Mouse (Mus musculus) liver, embryonic 11.5 days (tissue): Measurements from ENCODE around the gene Cdan1. TPM values are rescaled to one million over a fixed set of nuclear protein-coding genes. Genes with fewer than 3 reads are reported as not detected.

Experiments
- ATAC-seq: fragments of 200-750 bp; cut with Nextera tagmentation; replicated peaks from 2 replicates; pipeline ENCODE4 v1.8.0; 2017; ENCODE audit warnings: moderate number of reproducible peaks, mild to moderate bottlenecking, moderate TSS enrichment, moderate library complexity; ENCODE audit not compliant: low FRiP score
- DNase-seq: peaks from one replicate; pipeline ENCODE4 v3.0.0-alpha.2; 2017; ENCODE audit warnings: low spot score
- H3K27ac ChIP-seq: fragments of 300-500 bp; sonication (generic); 2 replicates; pipeline ENCODE4 v1.5.1; 2014; ENCODE audit warnings: mild to moderate bottlenecking, low read depth, low read length, control low read depth
- H3K27me3 ChIP-seq: fragments of 300-500 bp; sonication (generic); replicated peaks from 2 replicates; pipeline ENCODE4 v1.6.1; 2014; ENCODE audit warnings: low read length, mixed read lengths; ENCODE audit not compliant: control insufficient read depth, insufficient read depth
- H3K36me3 ChIP-seq: fragments of 300-500 bp; sonication (generic); 2 replicates; pipeline ENCODE4 v1.6.1; 2014; ENCODE audit warnings: mild to moderate bottlenecking, low read length, moderate library complexity, mixed read lengths; ENCODE audit not compliant: control insufficient read depth, insufficient read depth
- H3K4me1 ChIP-seq: fragments of 300-500 bp; sonication (generic); replicated peaks from 2 replicates; pipeline ENCODE4 v1.6.1; 2014; ENCODE audit warnings: low read length, mixed read lengths; ENCODE audit not compliant: control insufficient read depth, insufficient read depth
- H3K4me2 ChIP-seq: fragments of 300-500 bp; sonication (generic); 2 replicates; pipeline ENCODE4 v1.6.1; 2014; ENCODE audit warnings: mild to moderate bottlenecking, control low read depth, moderate library complexity
- H3K4me3 ChIP-seq: fragments of 300-500 bp; sonication (generic); 2 replicates; pipeline ENCODE4 v1.5.1; 2014; ENCODE audit warnings: low read depth, low read length, control low read depth
- H3K9ac ChIP-seq: fragments of 300-500 bp; sonication (generic); 2 replicates; pipeline ENCODE4 v1.6.1; 2014; ENCODE audit warnings: low read depth, low read length, control low read depth
- H3K9me3 ChIP-seq: fragments of 300-500 bp; sonication (generic); 2 replicates; pipeline ENCODE4 v1.6.1; 2016; ENCODE audit warnings: low read length, inconsistent platforms, mixed read lengths; ENCODE audit not compliant: control insufficient read depth
- WGBS: fragments of 180-500 bp; shearing (Covaris S2); extraction: QIAGEN DNeasy Blood & Tissue Kit; methylation state at CpG from one replicate; pipeline ENCODE4 v1.1.7; 2014; 5-methylcytosine and 5-hydroxymethylcytosine counted together
- polyA plus RNA-seq: library from polyadenylated mRNA; unstranded; fragments of >200 nt; fragmentation: Nextera tagmentation; extraction: Ambion mirVana; gene quantifications from 2 replicates; pipeline ENCODE4 v1.2.1, GENCODE M21; 2014

Cdan1 gene
- polyA plus RNA-seq, 1 experiment from 2014 or later: 9.3 TPM

DNA sequence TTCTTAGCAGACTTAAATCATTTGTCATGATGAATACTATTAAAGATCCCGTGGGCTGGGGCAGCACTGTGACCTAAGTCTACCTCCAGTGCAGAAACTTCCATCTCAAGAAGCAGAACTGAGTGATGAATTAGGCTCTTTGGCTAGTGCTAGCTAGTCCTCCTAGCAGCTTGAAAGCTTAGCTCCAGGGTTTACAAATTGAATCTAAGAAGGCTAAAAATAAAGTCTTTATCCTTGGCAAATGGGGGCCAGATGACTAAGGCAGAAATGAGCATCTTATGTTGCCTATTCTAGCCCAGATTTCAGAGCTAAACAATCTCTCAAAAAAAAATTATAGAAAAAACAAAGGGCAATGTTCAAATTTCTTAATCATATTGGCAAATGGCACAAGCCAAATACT, 10.8 kb upstream of the Cdan1 start:
- peaks cover 11% of the 10 kb centered on the region; the same call in 1 of the 2 replicates for H3K36me3 ChIP-seq
- H3K4me1 ChIP-seq: no peaks in the 10 kb centered on the region
- 75% methylated on average over 1 of the region's 1 CpGs for WGBS
- no peak overlapping the region for H3K4me3 ChIP-seq
- no peak overlapping the region for H3K4me2 ChIP-seq
- DNase-seq (no peak), ATAC-seq (no peak)
- H3K27me3 ChIP-seq: no peaks in the 10 kb centered on the region
- H3K9ac ChIP-seq: no peak overlapping the region
- H3K9me3 ChIP-seq: no peaks in the 10 kb centered on the region
- H3K27ac ChIP-seq: no peak overlapping the region

DNA sequence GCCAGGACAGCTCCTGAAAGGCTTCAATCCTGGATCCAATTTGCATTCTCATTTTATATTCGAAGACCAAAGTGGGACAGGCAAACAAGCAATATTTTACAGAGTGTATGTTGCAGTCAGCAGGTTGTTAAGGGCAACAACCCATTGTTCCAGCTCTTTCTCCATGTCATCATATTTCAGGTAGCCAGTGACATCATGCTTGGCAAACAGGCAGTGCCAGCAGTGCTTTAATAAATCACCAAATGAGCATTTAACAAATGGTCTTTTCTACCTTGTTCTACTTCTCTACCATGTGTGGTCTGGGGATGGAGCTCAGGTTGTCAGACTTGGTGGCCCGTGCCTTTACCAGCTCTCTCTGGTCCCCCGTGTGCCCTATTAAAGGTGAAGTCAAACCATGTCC, 8.2 kb upstream of the Cdan1 start:
- Histone ChIP-seq H3K36me3 (peaks cover 9% of the 10 kb centered on the region; the same call in 1 of the 2 replicates), H3K9ac (no peak overlapping the region), H3K27me3 (no peaks in the 10 kb centered on the region), H3K4me2 (no peak overlapping the region), H3K9me3 (no peaks in the 10 kb centered on the region), H3K4me3 (no peak overlapping the region), H3K27ac (no peak overlapping the region), H3K4me1 (no peaks in the 10 kb centered on the region)
- DNase-seq: no peak
- 87% methylated on average over 3 of the region's 3 CpGs for WGBS
- ATAC-seq: no peak

GRCm38 (mm10) chr2:120853151-120853550, 3.2 kb upstream of the Cdan1 start:
- Histone ChIP-seq H3K4me1 (0 out of 2 replicates have a peak, but pooled peaks cover 3% of the 10 kb centered on the region), H3K9ac (no peak overlapping the region), H3K27me3 (no peaks in the 10 kb centered on the region), H3K4me2 (no peak overlapping the region), H3K27ac (no peak overlapping the region), H3K4me3 (no peak overlapping the region), H3K9me3 (no peaks in the 10 kb centered on the region), H3K36me3 (no peaks in the 10 kb centered on the region)
- DNase-seq: no peak
- WGBS: 67% methylated on average over 3 of the region's 3 CpGs
- no peak for ATAC-seq

DNA sequence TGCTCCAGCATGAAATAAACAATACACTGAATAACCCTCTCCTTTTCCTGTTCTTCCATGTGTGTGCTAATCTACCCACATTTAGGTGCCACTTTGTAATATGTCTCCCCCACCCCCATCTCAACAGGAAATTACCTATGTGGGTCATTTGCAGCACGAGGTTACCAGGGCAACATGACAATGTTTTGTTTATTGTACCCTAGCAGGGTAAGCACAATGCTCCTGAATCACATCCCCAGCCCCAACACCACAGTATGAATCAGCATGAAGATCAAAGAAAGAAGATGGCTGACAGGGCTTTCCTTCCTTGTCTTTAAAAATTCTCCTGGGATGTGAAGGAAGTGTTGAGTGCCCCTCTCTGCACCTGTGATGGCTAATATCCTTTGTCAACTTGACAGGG, 2.7 kb upstream of the Cdan1 start:
- H3K4me3 ChIP-seq: no peak overlapping the region
- DNase-seq: no peak

GRCm38 (mm10) chr2:120850424-120851082, 625 bp upstream of the Cdan1 start, which contains the start of gene Ttbk2:
Gene Ttbk2 (minus strand): TSS chr2:120850604.
- H3K27me3 ChIP-seq: no peaks in the 10 kb centered on the region
- peak within 1 kb of the TSS; percentile 81 for H3K9ac ChIP-seq
- peak; percentile 97 for DNase-seq
- no peaks in the 10 kb centered on the region for H3K36me3 ChIP-seq
- H3K9me3 ChIP-seq: no peaks in the 10 kb centered on the region
- 0 out of 2 replicates have a peak, but pooled peaks cover 3% of the 10 kb centered on the region for H3K4me1 ChIP-seq
- WGBS: under 1% methylated on average over 39 of the region's 39 CpGs
- ATAC-seq: peak; percentile 100
- H3K4me3 ChIP-seq: peak within 1 kb of the TSS; percentile 95
- peak within 1 kb of the TSS; percentile 85 for H3K4me2 ChIP-seq
- H3K27ac ChIP-seq: peak within 1 kb of the TSS; percentile 52

More for the DNA sequence above, 2.7 kb upstream of the Cdan1 start:
- ATAC-seq: no peak
- Histone ChIP-seq H3K27me3 (no peaks in the 10 kb centered on the region), H3K36me3 (no peaks in the 10 kb centered on the region), H3K4me1 (0 out of 2 replicates have a peak, but pooled peaks cover 3% of the 10 kb centered on the region), H3K4me2 (no peak overlapping the region), H3K9ac (no peak overlapping the region), H3K9me3 (no peaks in the 10 kb centered on the region), H3K27ac (no peak overlapping the region)
- WGBS: 33% methylated on average over 1 of the region's 1 CpGs

- DNase-seq (no peak), ATAC-seq (no peak)
- Histone ChIP-seq H3K27me3 (no peaks in the 10 kb centered on the region), H3K4me1 (no peaks in the 10 kb centered on the region), H3K4me3 (no peak overlapping the region), H3K27ac (no peak overlapping the region), H3K9me3 (no peaks in the 10 kb centered on the region), H3K36me3 (no peaks in the 10 kb centered on the region), H3K9ac (no peak overlapping the region), H3K4me2 (no peak overlapping the region)
- WGBS: 89% methylated on average over 1 of the region's 1 CpGs
These were observed 4.6 kb downstream of the Cdan1 start for GRCm38 (mm10) chr2:120845280-120845679.

DNA sequence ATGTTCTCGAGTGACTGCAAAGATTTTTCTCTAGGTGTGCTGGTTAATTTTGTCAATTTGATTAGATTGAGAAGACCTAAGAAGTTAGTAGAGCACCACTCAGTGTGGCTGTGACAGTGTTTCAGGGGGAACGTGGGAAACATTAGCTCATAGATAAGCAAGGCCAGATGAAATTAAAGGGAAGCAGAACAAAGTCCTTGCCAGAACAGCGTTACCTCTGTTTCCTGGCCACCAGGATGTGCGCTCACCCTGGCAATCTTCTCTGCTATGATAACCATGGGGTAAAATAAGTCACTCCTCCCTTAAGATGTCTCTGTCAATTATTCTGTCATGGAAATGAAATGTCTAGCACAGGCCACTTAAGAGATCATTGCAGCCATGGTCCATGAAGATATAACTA, 5.9 kb downstream of the Cdan1 start:
- H3K27me3 ChIP-seq: no peaks in the 10 kb centered on the region
- no peaks in the 10 kb centered on the region for H3K36me3 ChIP-seq
- H3K4me3 ChIP-seq: no peak overlapping the region
- H3K4me1 ChIP-seq: no peaks in the 10 kb centered on the region
- no peak for ATAC-seq
- 48% methylated on average over 4 of the region's 4 CpGs for WGBS
- H3K9me3 ChIP-seq: no peaks in the 10 kb centered on the region
- H3K9ac ChIP-seq: no peak overlapping the region
- no peak for DNase-seq
- no peak overlapping the region for H3K4me2 ChIP-seq
- H3K27ac ChIP-seq: no peak overlapping the region

DNA sequence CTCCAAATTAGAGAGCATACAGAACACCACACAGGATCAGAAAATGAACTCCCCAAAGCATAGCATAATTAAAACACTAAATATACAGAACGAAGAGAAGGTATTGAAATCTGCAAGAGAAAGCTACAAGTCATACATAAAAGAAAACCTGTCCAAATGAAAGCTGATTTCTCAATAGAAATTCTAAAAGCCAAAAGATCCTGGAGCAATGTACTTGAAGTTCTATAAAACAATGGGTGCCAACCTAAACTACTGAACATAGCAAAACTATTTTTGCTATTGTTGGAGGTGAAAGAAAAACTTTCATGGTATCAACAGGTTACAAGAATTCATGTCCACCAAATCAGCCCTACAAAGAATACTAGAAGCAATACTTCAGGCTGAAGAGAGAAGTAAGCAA, 8.7 kb downstream of the Cdan1 start:
- no peak for ATAC-seq
- 78% methylated on average over 1 of the region's 1 CpGs for WGBS

GRCm38 (mm10) chr2:120835167-120835566, 14.8 kb downstream of the Cdan1 start:
- no peak overlapping the region for H3K27ac ChIP-seq
- no peak for DNase-seq
- H3K4me1 ChIP-seq: no peaks in the 10 kb centered on the region
- no peak for ATAC-seq
- H3K36me3 ChIP-seq: no peaks in the 10 kb centered on the region
- H3K4me2 ChIP-seq: no peak overlapping the region
- H3K9me3 ChIP-seq: no peaks in the 10 kb centered on the region
- no peak overlapping the region for H3K9ac ChIP-seq
- no peak overlapping the region for H3K4me3 ChIP-seq
- WGBS: 90% methylated on average over 4 of the region's 4 CpGs
- H3K27me3 ChIP-seq: no peaks in the 10 kb centered on the region

More for the DNA sequence above, 8.7 kb downstream of the Cdan1 start:
- Histone ChIP-seq H3K4me3 (no peak overlapping the region), H3K9me3 (no peaks in the 10 kb centered on the region), H3K27ac (no peak overlapping the region), H3K9ac (no peak overlapping the region), H3K36me3 (no peaks in the 10 kb centered on the region), H3K27me3 (no peaks in the 10 kb centered on the region), H3K4me2 (no peak overlapping the region), H3K4me1 (no peaks in the 10 kb centered on the region)
- no peak for DNase-seq
